Mouse (Mus musculus) ovary, adult 10 weeks (tissue): ENCODE data around the gene Rgr. TPM values are rescaled to one million over a fixed set of nuclear protein-coding genes. Genes with fewer than 3 reads are reported as not detected.

Experiments
- polyA plus RNA-seq: library from polyadenylated mRNA; stranded (reverse); fragments of 350-450 nt; fragmentation: Illumina TruSeq; extraction: RNeasy Lipid Tissue Mini Kit (QIAGEN cat#74804); gene quantifications from one replicate; pipeline ENCODE4 v1.2.3, GENCODE M21; 2014

The Rgr gene
- not detected for polyA plus RNA-seq

GRCm38 (mm10) chr14:37048914-37049410 is at the start of gene Rgr:
Gene Rgr (minus strand): TSS chr14:37048964.

GRCm38 (mm10) chr14:37097956-37098530 is 49.3 kb upstream of the Rgr start, which contains the start of gene Cdhr1:
Gene Cdhr1 (minus strand): TSS chr14:37098347.

DNA sequence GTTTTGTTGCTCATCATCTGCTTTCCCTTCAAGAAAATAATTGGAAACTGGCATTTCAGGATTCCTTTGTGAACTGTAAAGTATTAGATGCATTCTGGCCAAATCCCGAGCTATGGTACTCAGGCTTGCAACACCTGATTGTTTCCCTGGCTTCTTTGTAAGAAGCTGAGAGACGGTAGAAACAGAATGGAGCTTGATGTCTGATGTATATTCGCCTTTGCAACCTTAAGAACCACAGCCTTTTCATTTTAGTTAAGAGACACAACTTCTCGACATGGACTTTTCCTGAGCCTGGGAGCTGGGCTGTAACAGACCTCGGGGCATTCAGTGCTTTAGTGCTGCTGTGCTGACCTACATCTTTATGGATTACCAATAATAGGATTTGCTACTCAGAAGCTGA is 18.9 kb upstream of the Rgr start, which contains the start of gene Lrit2:
Gene Lrit2, plus strand, starts transcription at position 301 of the 400 bp plus-strand sequence.

Other genes with a start within 250 kb of the Rgr start
- 84.3 TPM for gene Ccser2, start 80.2 kb downstream of the Rgr start, polyA plus RNA-seq
- not detected for gene Lrit1, start 5.9 kb upstream of the Rgr start, polyA plus RNA-seq
- not detected for gene Lrit2, start 19.0 kb upstream of the Rgr start, polyA plus RNA-seq
- gene Cdhr1, start 49.4 kb upstream of the Rgr start, polyA plus RNA-seq: not detected
- not detected for gene 2610528A11Rik, start 65.1 kb upstream of the Rgr start, polyA plus RNA-seq
- 342 TPM for gene Ghitm, start 86.3 kb upstream of the Rgr start, polyA plus RNA-seq